Mouse (Mus musculus) erythroblast, embryonic 14.5 days (primary cell): ENCODE data around the gene Zfp980.
"Not testable (repeated sequence)": the region's sequence is repeated elsewhere in the genome, so short reads cannot be mapped to it uniquely, and the experiment has no call there.

ENCODE experiments used
- GATA1 ChIP-seq: IDR thresholded peaks from 2 replicates; pipeline ENCODE4 v1.6.1; 2012; ENCODE audit warnings: low read length, inconsistent platforms, mixed read lengths
- TAL1 ChIP-seq: IDR thresholded peaks from 3 replicates; pipeline ENCODE4 v1.6.1; 2012; ENCODE audit warnings: low read length, inconsistent platforms, mixed read lengths

- TF ChIP-seq TAL1, GATA1: not testable (repeated sequence)
These were observed 3.8 kb downstream of the Zfp980 start for GRCm38 (mm10) chr4:145674286-145674780.
